Mouse (Mus musculus): ENCODE results near the gene Rps29.
A peak's percentile ranks its signal among the peaks of the same experiment; 100 is the strongest.

The Rps29 gene

GRCm38 (mm10) chr12:69158765-69159577, at the start of gene Rps29:
Gene Rps29, minus strand, starts transcription at chr12:69159186.
- DNase-seq (ENCODE audit: low spot score), result peak; percentile 96

GRCm38 (mm10) chr12:69208520-69208919, 49.5 kb upstream of the Rps29 start:
- DNase-seq (ENCODE audit: low spot score), result no peak

- no peak for DNase-seq (ENCODE audit: low spot score)
These were observed 48.9 kb upstream of the Rps29 start for GRCm38 (mm10) chr12:69207926-69208325.

GRCm38 (mm10) chr12:69207396-69207795, 48.4 kb upstream of the Rps29 start:
- DNase-seq (ENCODE audit: low spot score), result no peak

- no peak for DNase-seq (ENCODE audit: low spot score)
These were observed 45.3 kb upstream of the Rps29 start, which contains the start of gene Gm49384 for GRCm38 (mm10) chr12:69204052-69204833. Gene Gm49384, minus strand, starts transcription at chr12:69204267.

- DNase-seq (ENCODE audit: low spot score), result no peak
These were observed 40.0 kb upstream of the Rps29 start for GRCm38 (mm10) chr12:69198985-69199384.

GRCm38 (mm10) chr12:69198164-69198535, 39.2 kb upstream of the Rps29 start, which contains the start of gene Dnaaf2:
Gene Dnaaf2, minus strand, starts transcription at chr12:69198429.
- peak; percentile 73 for DNase-seq (ENCODE audit: low spot score)

GRCm38 (mm10) chr12:69197378-69198163, 38.6 kb upstream of the Rps29 start:
- peak; percentile 19 for DNase-seq (ENCODE audit: low spot score)

GRCm38 (mm10) chr12:69196444-69197377, 37.7 kb upstream of the Rps29 start, which contains the start of gene Gm49383:
Gene Gm49383, minus strand, starts transcription at chr12:69197104.
- DNase-seq (ENCODE audit: low spot score), result peak; percentile 38

GRCm38 (mm10) chr12:69192637-69193036, 33.7 kb upstream of the Rps29 start:
- no peak for DNase-seq (ENCODE audit: low spot score)

- DNase-seq (ENCODE audit: low spot score), result no peak
These were observed 32.4 kb upstream of the Rps29 start for GRCm38 (mm10) chr12:69191396-69191795.

- no peak for DNase-seq (ENCODE audit: low spot score)
These were observed 31.5 kb upstream of the Rps29 start for GRCm38 (mm10) chr12:69190522-69190921.

- DNase-seq (ENCODE audit: low spot score), result no peak
These were observed 31.1 kb upstream of the Rps29 start for GRCm38 (mm10) chr12:69190074-69190473.

- no peak for DNase-seq (ENCODE audit: low spot score)
These were observed 28.0 kb upstream of the Rps29 start for GRCm38 (mm10) chr12:69186811-69187471.

GRCm38 (mm10) chr12:69185371-69185770, 26.4 kb upstream of the Rps29 start:
- no peak for DNase-seq (ENCODE audit: low spot score)

GRCm38 (mm10) chr12:69184342-69185295, 25.6 kb upstream of the Rps29 start:
- no peak for DNase-seq (ENCODE audit: low spot score)

GRCm38 (mm10) chr12:69183583-69184308, 24.8 kb upstream of the Rps29 start, which contains the start of the genes Rpl36al and Mgat2:
Gene Rpl36al, minus strand, starts transcription at chr12:69184083.
Gene Mgat2, plus strand, starts transcription at chr12:69184157.
- DNase-seq (ENCODE audit: low spot score), result peak; percentile 96

GRCm38 (mm10) chr12:69181800-69182199, 22.8 kb upstream of the Rps29 start:
- no peak for DNase-seq (ENCODE audit: low spot score)
